10 mouse cellular contexts compared by ENCODE assay signal in the genomic region with DNA sequence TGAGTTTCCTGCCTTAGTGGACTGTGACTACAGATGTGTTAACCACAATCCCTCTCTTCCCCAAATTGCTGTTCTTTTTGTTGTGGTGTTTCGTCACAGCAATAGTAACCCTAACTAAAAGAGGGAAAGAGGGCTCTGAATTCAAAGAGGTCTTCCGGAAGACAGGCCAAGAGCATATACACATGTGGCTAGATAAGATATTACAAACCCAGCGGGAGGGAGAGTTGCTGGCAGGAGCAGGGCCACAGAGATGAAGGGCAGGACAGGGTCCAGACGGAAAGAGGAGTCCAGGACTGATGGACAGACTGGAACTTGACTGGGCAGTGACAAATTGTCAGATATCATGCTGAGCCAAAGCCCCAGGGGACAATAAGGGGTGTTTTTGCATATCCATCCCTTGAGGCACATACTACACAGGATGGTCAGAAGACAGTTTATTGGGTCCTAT. TPM values are rescaled to one million over a fixed set of nuclear protein-coding genes. Genes with fewer than 3 reads are reported as not detected.
DNase-seq lines count a peak whose midpoint lies in the region; ATAC-seq and TF ChIP-seq lines count a peak whose summit lies in the region.
"Had no signal": no experiment of that assay in that cellular context is flagged by ENCODE, and none has a peak within 500 bp of the region (broad histone marks: within the 10 kb centered on the region; RNA-seq: fewer than 3 reads in every experiment).

No protein-coding gene starts in this region.

- peak overlapping the region; percentile 22; the same call in 1 of the 2 replicates for H3K27ac ChIP-seq in heart, embryonic 10.5 days
- peak overlapping the region; percentile 25; the same call in 1 of the 2 replicates for H3K27ac ChIP-seq in brown adipose tissue, adult 24 weeks (replicated peaks; ENCODE audit: low read depth, low read length)
- peak overlapping the region; percentile 98 for H3K27ac ChIP-seq in liver, embryonic 12.5 days
- peak overlapping the region; percentile 20; the same call in 1 of the 2 replicates for H3K27ac ChIP-seq in spleen, adult 2 months (ENCODE audit: insufficient read depth, low read length)
- H3K27ac ChIP-seq in left cerebral cortex, adult 2 months, result no peak overlapping the region

- H3K36me3 ChIP-seq in heart, embryonic 10.5 days, result no peaks in the 10 kb centered on the region
- H3K36me3 ChIP-seq in liver, embryonic 12.5 days, result no peaks in the 10 kb centered on the region
- no peaks in the 10 kb centered on the region for H3K36me3 ChIP-seq in spleen, adult 2 months (ENCODE audit: control insufficient read depth, insufficient read depth, low read length)

- H3K4me1 ChIP-seq in heart, embryonic 10.5 days, result peaks cover 29% of the 10 kb centered on the region
- no peaks in the 10 kb centered on the region for H3K4me1 ChIP-seq in brown adipose tissue, adult 24 weeks (ENCODE audit: control insufficient read depth, insufficient read depth, insufficient read length, low read length)
- H3K4me1 ChIP-seq in liver, embryonic 12.5 days, result peaks cover 68% of the 10 kb centered on the region
- H3K4me1 ChIP-seq in spleen, adult 2 months (ENCODE audit: control insufficient read depth, insufficient read depth, insufficient read length), result peaks cover 6% of the 10 kb centered on the region

- H3K4me3 ChIP-seq in heart, embryonic 10.5 days, result no peak overlapping the region
- no peak overlapping the region for H3K4me3 ChIP-seq in brown adipose tissue, adult 24 weeks (ENCODE audit: insufficient read depth, low read depth, low read length)
- H3K4me3 ChIP-seq in liver, embryonic 12.5 days, result peak overlapping the region; percentile 15
- no peak overlapping the region for H3K4me3 ChIP-seq in spleen, adult 2 months (ENCODE audit: extremely low read depth, insufficient read depth, insufficient read length)
- no peak overlapping the region for H3K4me3 ChIP-seq in left cerebral cortex, adult 2 months

- peak overlapping the region; percentile 99 for H3K9ac ChIP-seq in liver, embryonic 12.5 days

- ATAC-seq in liver, embryonic 12.5 days, result peak; percentile 67
- ATAC-seq: activated CD4-positive, CD25-positive, alpha-beta regulatory T cell, adult 4 months had no signal

- TF ChIP-seq POLR2A in spleen, adult 2 months (IDR thresholded peaks at IDR 0.05; ENCODE audit: low read depth, low read length), result no peak

- no peaks in the 10 kb centered on the region for H3K9me3 ChIP-seq in heart, embryonic 10.5 days
- H3K9me3 ChIP-seq in liver, embryonic 12.5 days (replicated peaks), result no peaks in the 10 kb centered on the region

- DNase-seq in heart, embryonic 10.5 days (ENCODE audit: low spot score), result no peak
- DNase-seq in heart, postnatal 36 days, result no peak
- DNase-seq in spleen, adult 2 months (ENCODE audit: low read depth in 1 of 2, low spot score in 2 of 2), result no peak
- DNase-seq in Muller cell, postnatal 12 days (ENCODE audit: inconsistent ontology term), result no peak
- DNase-seq in adrenal gland, postnatal 4 days (ENCODE audit: low spot score in 2 of 2), result no peak
- DNase-seq in left cerebral cortex, adult 2 months (ENCODE audit: extremely low spot score in 1 of 2, low spot score in 2 of 2), result no peak
- DNase-seq: kidney, postnatal 14 days had no signal

- H3K4me2 ChIP-seq in liver, embryonic 12.5 days, result peak overlapping the region; percentile 90

- WGBS in heart, embryonic 10.5 days, result 28% methylated on average over 4 of the region's 4 CpGs
- 16% methylated on average over 4 of the region's 4 CpGs for WGBS in liver, embryonic 12.5 days (ENCODE audit: insufficient replicate concordance)
- WGBS in spleen, adult 2 months, result 17% methylated on average over 4 of the region's 4 CpGs

- TF ChIP-seq CTCF in spleen, adult 2 months (IDR thresholded peaks at IDR 0.05; ENCODE audit: extremely low read depth, insufficient read depth, insufficient read length, insufficient replicate concordance), result no peak
- TF ChIP-seq CTCF in left cerebral cortex, adult 2 months (IDR thresholded peaks at IDR 0.05), result no peak

- no peaks in the 10 kb centered on the region for H3K27me3 ChIP-seq in heart, embryonic 10.5 days (ENCODE audit: insufficient read depth, poor library complexity, severe bottlenecking)
- no peaks in the 10 kb centered on the region for H3K27me3 ChIP-seq in liver, embryonic 12.5 days (replicated peaks)
- no peaks in the 10 kb centered on the region for H3K27me3 ChIP-seq in spleen, adult 2 months (ENCODE audit: control insufficient read depth, insufficient read depth, low read length)

- intact Hi-C loops in heart, postnatal 36 days (cut with DNase I), result no loop called here
- intact Hi-C loops in left cerebral cortex, adult 2 months (cut with DNase I), result no loop called here

RNA-seq across cellular contexts. Expression of a gene that starts 3.6 kb away (rescaled TPM):
- 79.5 and 79.9 TPM in 2 replicates for polyA plus RNA-seq in heart, embryonic 10.5 days (2016; fragmentation: Nextera tagmentation; extraction: Ambion mirVana)
- total RNA-seq in heart, postnatal 36 days (2021), result 10 to 100 TPM; 54.9 to 57.6 TPM
- 40.3 and 42.7 TPM in 2 replicates for polyA plus RNA-seq in brown adipose tissue, adult 24 weeks (2012; ENCODE audit: insufficient read depth, insufficient read length, missing spikeins)
- polyA plus RNA-seq in liver, embryonic 12.5 days (2016; fragmentation: Nextera tagmentation; extraction: Ambion mirVana), result 91.6 and 92.0 TPM in 2 replicates
- 26.3 and 28.9 TPM in 2 replicates for polyA plus RNA-seq in spleen, adult 2 months (2012; rRNA removed)
- 10 to 100 TPM; 75.6 to 81.5 TPM for total RNA-seq in adrenal gland, postnatal 4 days (2021)
- total RNA-seq in left cerebral cortex, adult 2 months (2021), result 100 to 1,000 TPM; 191 to 201 TPM

RNA-seq across cellular contexts. Expression of a gene that starts 18.7 kb away (rescaled TPM):
- polyA plus RNA-seq in heart, embryonic 10.5 days (2016; fragmentation: Nextera tagmentation; extraction: Ambion mirVana), result 40.5 and 45.3 TPM in 2 replicates
- total RNA-seq in heart, postnatal 36 days (2021), result 10 to 100 TPM; 43.2 to 48.5 TPM
- 13.4 and 19.8 TPM in 2 replicates for polyA plus RNA-seq in brown adipose tissue, adult 24 weeks (2012; ENCODE audit: insufficient read depth, insufficient read length, missing spikeins)
- polyA plus RNA-seq in liver, embryonic 12.5 days (2016; fragmentation: Nextera tagmentation; extraction: Ambion mirVana), result 32.0 and 32.7 TPM in 2 replicates
- 13.8 and 14.6 TPM in 2 replicates for polyA plus RNA-seq in spleen, adult 2 months (2012; rRNA removed)
- 10 to 100 TPM; 42.4 to 49.2 TPM for total RNA-seq in adrenal gland, postnatal 4 days (2021)
- total RNA-seq in left cerebral cortex, adult 2 months (2021), result 10 to 100 TPM; 59.2 to 72.0 TPM
